Mouse (Mus musculus): ENCODE data around the gene Man1a.

DNA sequence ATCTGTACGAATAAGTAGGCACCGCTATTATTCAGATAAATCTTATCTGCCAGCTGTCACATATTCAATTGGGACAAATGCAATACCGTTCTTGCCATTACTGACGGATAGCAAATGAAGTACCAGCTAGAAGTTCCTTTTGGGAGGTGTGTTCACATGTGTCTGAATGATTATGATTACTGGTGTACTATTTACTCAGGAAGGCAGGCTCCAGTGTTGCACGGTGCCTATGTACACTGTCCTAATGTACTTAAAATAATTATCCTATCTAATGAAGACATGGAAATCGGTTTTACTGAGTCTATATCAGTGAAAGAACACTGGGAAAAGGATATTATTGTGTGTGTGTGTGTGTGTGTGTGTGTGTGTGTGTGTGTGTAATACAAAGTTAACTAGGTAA, 160.7 kb downstream of the Man1a start:
- TF ChIP-seq USF1 (IDR thresholded peaks at IDR 0.05; ENCODE audit: low read depth): no peak
- no peak for TF ChIP-seq MAX (IDR thresholded peaks at IDR 0.05)
- no peak for TF ChIP-seq CTCF (IDR thresholded peaks at IDR 0.05; ENCODE audit: control insufficient read depth, insufficient read depth, insufficient read length)
- TF ChIP-seq MYOG (IDR thresholded peaks at IDR 0.05; ENCODE audit: control insufficient read depth, extremely low read depth, insufficient read length): no peak
- TF ChIP-seq MYOD1 (IDR thresholded peaks at IDR 0.05; ENCODE audit: control insufficient read depth, insufficient read length, low read depth): no peak
